Mouse (Mus musculus): ENCODE data around the gene Skint11.
"Not testable (repeated sequence)": the region's sequence is repeated elsewhere in the genome, so short reads cannot be mapped to it uniquely, and the experiment has no call there.

Skint11 gene

GRCm38 (mm10) chr4:114163084-114163483 is at the start of gene Skint11:
Skint11 (plus strand) TSS chr4:114163384.
- DNase-seq (ENCODE audit: low read depth), result no peak

- DNase-seq (ENCODE audit: low read depth), result no peak
Observed at GRCm38 (mm10) chr4:114161149-114161548, 2.0 kb upstream of the Skint11 start.

GRCm38 (mm10) chr4:114172898-114173297 is 9.7 kb downstream of the Skint11 start:
- DNase-seq (ENCODE audit: low read depth), result not testable (repeated sequence)

- not testable (repeated sequence) for DNase-seq (ENCODE audit: low read depth)
Observed at GRCm38 (mm10) chr4:114256906-114257305, 93.7 kb downstream of the Skint11 start.
